Mouse (Mus musculus) erythroblast, embryonic 14.5 days (primary cell): ENCODE data around the gene Dock10.

Experiments
- GATA1 ChIP-seq: IDR thresholded peaks from 2 replicates; pipeline ENCODE4 v1.6.1; 2012; ENCODE audit warnings: low read length, inconsistent platforms, mixed read lengths
- TAL1 ChIP-seq: IDR thresholded peaks from 3 replicates; pipeline ENCODE4 v1.6.1; 2012; ENCODE audit warnings: low read length, inconsistent platforms, mixed read lengths

DNA sequence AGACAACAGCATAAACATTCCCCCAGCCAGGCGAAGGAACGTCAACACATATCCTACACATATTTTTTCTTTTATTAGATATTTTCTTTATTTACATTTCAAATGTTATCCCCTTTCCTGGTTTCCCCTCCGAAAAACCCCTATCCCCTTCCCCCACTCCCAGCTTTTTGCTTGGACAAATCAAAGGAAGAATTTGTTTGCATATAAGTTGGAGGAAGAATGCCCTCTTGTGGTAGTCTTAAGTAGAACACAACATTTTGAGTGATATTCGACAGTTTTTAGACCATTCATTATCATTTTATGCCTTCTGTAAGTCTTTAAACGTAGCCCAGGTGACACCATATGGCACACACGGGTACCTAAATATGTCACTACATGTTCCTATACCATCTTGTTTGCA is 242.5 kb downstream of the Dock10 start:
- TF ChIP-seq GATA1 (no peak), TAL1 (no peak)
